Mouse (Mus musculus) G1E (cell line): ENCODE measurements around the gene Pla2g1b. TPM values are rescaled to one million over a fixed set of nuclear protein-coding genes. Genes with fewer than 3 reads are reported as not detected.

Experiments used
- ATAC-seq: 2 replicates; pipeline ENCODE4 v1.8.0; 2016; ENCODE audit warnings: mild to moderate bottlenecking; ENCODE audit not compliant: insufficient number of reproducible peaks, poor library complexity, low FRiP score, severe bottlenecking; ENCODE audit errors: extremely low read depth
- DNase-seq: peaks from one replicate; pipeline ENCODE4 v3.0.0; 2012; ENCODE audit warnings: low spot score
- H3K27me3 ChIP-seq: 2 replicates; pipeline ENCODE4 v1.6.1; 2012; ENCODE audit warnings: mild to moderate bottlenecking, low read length, inconsistent platforms; ENCODE audit not compliant: insufficient read depth
- H3K36me3 ChIP-seq: replicated peaks from 2 replicates; pipeline ENCODE3; 2012; ENCODE audit warnings: mild to moderate bottlenecking, inconsistent platforms
- H3K4me1 ChIP-seq: 2 replicates; pipeline ENCODE4 v1.6.1; 2012; ENCODE audit warnings: low read depth, low read length, inconsistent platforms, mixed read lengths; ENCODE audit not compliant: insufficient read depth
- H3K4me3 ChIP-seq: 2 replicates; pipeline ENCODE4 v1.5.1; 2012; ENCODE audit warnings: low read depth, mild to moderate bottlenecking, inconsistent platforms, low read length, moderate library complexity, mixed read lengths
- H3K9me3 ChIP-seq: replicated peaks from 2 replicates; pipeline ENCODE4 v1.6.1; 2012; ENCODE audit warnings: inconsistent platforms
- CTCF ChIP-seq: IDR thresholded peaks from 2 replicates; pipeline ENCODE4 v1.5.1; 2012; ENCODE audit warnings: low read depth, low read length, inconsistent platforms, mixed read lengths
- GATA1 ChIP-seq: IDR thresholded peaks from 2 replicates; pipeline ENCODE4 v1.6.1; 2012; ENCODE audit warnings: borderline replicate concordance, low read length, inconsistent platforms, mixed read lengths
- GATA2 ChIP-seq: IDR thresholded peaks from 2 replicates; pipeline ENCODE4 v1.6.1; 2012; ENCODE audit warnings: low read depth, low read length, inconsistent platforms, borderline replicate concordance
- POLR2AphosphoS5 ChIP-seq: IDR thresholded peaks from 2 replicates; pipeline ENCODE4 v1.6.1; 2012; ENCODE audit warnings: low read depth, low read length, inconsistent platforms; ENCODE audit not compliant: insufficient replicate concordance
- TAL1 ChIP-seq: conservative IDR thresholded peaks from 2 replicates; pipeline ENCODE4 v1.6.1; 2012; ENCODE audit warnings: low read depth, low read length, inconsistent platforms, mixed read lengths
- polyA plus RNA-seq: library from polyadenylated mRNA; stranded (reverse); fragments of >175 nt; gene quantifications from 2 replicates; pipeline ENCODE4 v1.2.3, GENCODE M21; 2012
- total RNA-seq, 2 experiments: library from RNA; stranded (forward) in 1 of 2; stranded (reverse) in 1 of 2; fragments of 200-1000 nt in 1 of 2; fragments of >200 nt in 1 of 2; fragmentation: Nextera tagmentation in 1 of 2; gene quantifications; 2 replicates each; pipeline ENCODE4 v1.2.3; 2014 to 2017

Pla2g1b gene
- total and polyA plus RNA-seq, 3 experiments: 0.18 TPM; not detected in 2

DNA sequence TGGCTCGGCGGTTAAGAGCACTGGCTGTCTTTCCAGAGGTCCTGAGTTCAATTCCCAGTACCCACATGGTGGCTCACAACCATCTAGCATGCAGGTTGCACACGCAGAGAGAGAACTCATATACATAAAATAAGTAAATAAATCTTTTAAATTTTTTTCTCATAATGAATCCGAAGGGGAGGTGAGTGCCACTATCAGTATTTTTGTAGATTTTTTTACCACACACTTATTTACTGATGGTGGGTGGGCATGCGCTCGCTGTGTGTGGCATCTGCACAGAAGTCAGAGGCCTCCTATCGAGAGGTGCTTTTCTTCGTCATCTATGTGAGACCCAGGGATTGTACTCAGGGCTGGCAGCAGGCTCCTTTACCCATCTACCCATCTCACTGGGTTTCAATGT is 21.3 kb downstream of the Pla2g1b start:
- ATAC-seq (no peak), DNase-seq (no peak)
- Histone ChIP-seq H3K4me3 (no peak overlapping the region), H3K27me3 (no peaks in the 10 kb centered on the region), H3K36me3 (peaks cover 8% of the 10 kb centered on the region), H3K4me1 (peaks cover 51% of the 10 kb centered on the region), H3K9me3 (no peaks in the 10 kb centered on the region)
- TF ChIP-seq GATA1: no peak
- TF ChIP-seq CTCF: no peak
- TF ChIP-seq TAL1: no peak
- TF ChIP-seq POLR2AphosphoS5: no peak
- no peak for TF ChIP-seq GATA2

DNA sequence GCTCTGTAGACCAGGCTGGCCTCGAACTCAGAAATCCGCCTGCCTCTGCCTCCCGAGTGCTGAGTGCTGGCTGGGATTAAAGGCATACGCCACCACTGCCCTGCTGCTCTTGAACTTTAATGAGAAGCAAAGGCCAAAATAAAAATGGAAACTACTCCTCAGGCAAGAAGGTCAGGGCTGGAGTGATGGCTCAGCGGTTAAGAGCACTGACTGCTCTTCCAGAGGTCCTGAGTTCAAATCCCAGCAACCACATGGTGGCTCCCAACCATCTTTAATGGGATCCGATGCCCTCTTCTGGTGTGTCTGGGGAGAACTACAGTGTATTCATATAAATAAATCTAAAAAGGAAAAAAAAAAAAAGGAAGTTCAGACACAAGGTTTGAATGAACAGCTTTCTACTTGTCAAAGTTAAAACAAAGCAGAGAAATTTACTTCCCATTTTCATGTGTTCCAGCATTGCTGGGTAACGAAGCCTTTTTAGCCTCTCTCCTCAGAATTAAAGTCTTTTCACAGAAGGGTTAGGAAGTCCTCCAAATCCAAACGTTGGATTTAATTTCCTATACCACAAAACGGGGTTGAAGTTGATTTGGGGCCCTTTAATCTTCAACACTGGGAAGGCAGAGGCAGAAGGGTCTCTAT is 22.0 kb downstream of the Pla2g1b start:
- no peaks in the 10 kb centered on the region for H3K27me3 ChIP-seq
- ATAC-seq: no peak
- no peak overlapping the region for H3K4me3 ChIP-seq
- TF ChIP-seq TAL1 (no peak), POLR2AphosphoS5 (no peak)
- no peak for DNase-seq
- peaks cover 1% of the 10 kb centered on the region for H3K36me3 ChIP-seq
- peaks cover 52% of the 10 kb centered on the region for H3K4me1 ChIP-seq
- no peaks in the 10 kb centered on the region for H3K9me3 ChIP-seq

- DNase-seq: peak; percentile 57
- TF ChIP-seq POLR2AphosphoS5 (no peak), CTCF (no peak), TAL1 (no peak), GATA1 (no peak), GATA2 (no peak)
- no peaks in the 10 kb centered on the region for H3K27me3 ChIP-seq
- peak overlapping the region; percentile 28; the same call in 1 of the 2 replicates for H3K4me3 ChIP-seq
- peaks cover 51% of the 10 kb centered on the region for H3K4me1 ChIP-seq
- ATAC-seq: peak; percentile 38
- no peaks in the 10 kb centered on the region for H3K9me3 ChIP-seq
- H3K36me3 ChIP-seq: no peaks in the 10 kb centered on the region
These were observed 23.0 kb downstream of the Pla2g1b start for GRCm38 (mm10) chr5:115488841-115489698.

DNA sequence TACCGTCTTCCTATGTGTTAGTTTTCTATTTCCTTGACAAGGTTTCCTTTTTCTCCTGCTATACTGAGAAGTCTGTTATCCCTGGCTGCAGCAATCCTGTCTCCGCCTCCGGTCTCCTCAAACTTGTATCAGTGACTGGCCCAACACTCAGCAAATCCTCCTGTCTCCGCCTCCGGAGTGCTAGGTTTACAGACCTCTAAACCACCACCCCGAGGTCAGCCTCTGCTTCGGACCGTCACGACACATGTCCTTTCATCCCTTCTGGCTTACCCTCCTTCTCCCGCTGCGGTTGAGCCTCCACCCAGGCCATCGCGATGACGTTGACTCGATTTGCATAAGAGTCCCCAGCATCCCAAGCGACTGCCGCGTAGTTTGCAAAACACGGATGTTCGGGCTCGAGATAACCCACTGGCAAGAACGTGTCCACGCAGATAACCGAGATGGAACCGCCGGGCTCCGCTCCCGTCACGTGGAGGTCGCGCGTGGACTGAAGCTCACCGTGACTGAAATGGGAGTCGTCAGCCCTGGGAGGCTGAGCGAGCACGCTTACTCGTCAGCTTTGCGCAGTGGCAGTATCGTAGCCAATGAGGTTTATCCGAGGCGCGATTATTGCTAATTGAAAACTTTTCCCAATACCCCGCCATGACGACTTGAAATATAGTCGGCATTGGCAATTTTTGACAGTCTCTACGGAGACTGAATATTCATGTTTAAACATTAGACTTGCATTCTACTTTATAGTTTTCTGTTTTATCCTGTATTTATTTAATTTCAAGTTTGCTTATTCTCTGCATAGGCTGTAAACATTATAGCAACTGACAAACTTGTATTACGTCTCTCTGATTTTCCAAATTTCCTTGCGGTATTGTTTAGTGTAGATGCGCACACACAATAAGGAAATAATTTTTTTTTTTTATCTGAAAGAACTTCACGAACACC is 23.9 kb downstream of the Pla2g1b start:
- H3K36me3 ChIP-seq: no peaks in the 10 kb centered on the region
- DNase-seq (peak; percentile 70), ATAC-seq (peak; percentile 65)
- H3K27me3 ChIP-seq: 0 out of 2 replicates have a peak, but pooled peaks cover 3% of the 10 kb centered on the region
- peak overlapping the region; percentile 62; the same call in 1 of the 2 replicates for H3K4me3 ChIP-seq
- TF ChIP-seq CTCF: no peak
- no peak for TF ChIP-seq GATA2
- peak; percentile 100 for TF ChIP-seq POLR2AphosphoS5
- no peak for TF ChIP-seq GATA1
- H3K4me1 ChIP-seq: peaks cover 45% of the 10 kb centered on the region
- no peaks in the 10 kb centered on the region for H3K9me3 ChIP-seq

- TF ChIP-seq GATA1 (no peak), POLR2AphosphoS5 (0 out of 2 replicates have a peak, but pooled peaks have one; percentile 16), TAL1 (no peak)
- ATAC-seq (0 out of 2 replicates have a peak, but pooled peaks have one; percentile 1), DNase-seq (no peak)
- Histone ChIP-seq H3K4me3 (no peak overlapping the region), H3K36me3 (no peaks in the 10 kb centered on the region), H3K4me1 (peaks cover 43% of the 10 kb centered on the region), H3K27me3 (0 out of 2 replicates have a peak, but pooled peaks cover 3% of the 10 kb centered on the region), H3K9me3 (no peaks in the 10 kb centered on the region)
These were observed 24.6 kb downstream of the Pla2g1b start for GRCm38 (mm10) chr5:115490638-115491000.

GRCm38 (mm10) chr5:115491076-115491475 is 25.0 kb downstream of the Pla2g1b start:
- no peak for DNase-seq
- Histone ChIP-seq H3K9me3 (no peaks in the 10 kb centered on the region), H3K4me3 (no peak overlapping the region), H3K27me3 (0 out of 2 replicates have a peak, but pooled peaks cover 3% of the 10 kb centered on the region), H3K4me1 (peaks cover 41% of the 10 kb centered on the region), H3K36me3 (no peaks in the 10 kb centered on the region)
- ATAC-seq: no peak
- TF ChIP-seq GATA2 (no peak), CTCF (no peak), GATA1 (no peak), POLR2AphosphoS5 (no peak)
